Mouse (Mus musculus) stomach, postnatal 0 days (tissue): Measurements from ENCODE around the gene Morn1. TPM values are rescaled to one million over a fixed set of nuclear protein-coding genes. Genes with fewer than 3 reads are reported as not detected.

ENCODE experiments used
- ATAC-seq: fragments of 200-750 bp; cut with Nextera tagmentation; 2 replicates; pipeline ENCODE4 v1.8.0; 2017; ENCODE audit not compliant: low FRiP score, low TSS enrichment
- DNase-seq: peaks from one replicate; pipeline ENCODE4 v3.0.0-alpha.2; 2016; ENCODE audit warnings: low spot score
- H3K27ac ChIP-seq: fragments of 300-500 bp; sonication (generic); replicated peaks from 2 replicates; pipeline ENCODE4 v1.5.1; 2014; ENCODE audit warnings: mild to moderate bottlenecking, control low read depth
- H3K27me3 ChIP-seq: fragments of 300-500 bp; sonication (generic); 2 replicates; pipeline ENCODE4 v1.6.1; 2014; ENCODE audit warnings: low read length; ENCODE audit not compliant: control insufficient read depth, insufficient read depth
- H3K36me3 ChIP-seq: fragments of 300-500 bp; sonication (generic); 2 replicates; pipeline ENCODE4 v1.6.1; 2014; ENCODE audit warnings: low read length, mixed read lengths; ENCODE audit not compliant: control insufficient read depth, insufficient read depth
- H3K4me1 ChIP-seq: fragments of 300-500 bp; sonication (generic); replicated peaks from 2 replicates; pipeline ENCODE4 v1.6.1; 2014; ENCODE audit warnings: antibody characterized with exemption; ENCODE audit not compliant: control insufficient read depth, insufficient read depth
- H3K4me2 ChIP-seq: fragments of 300-500 bp; sonication (generic); replicated peaks from 2 replicates; pipeline ENCODE4 v1.6.1; 2014; ENCODE audit warnings: low read depth, mild to moderate bottlenecking, control low read depth, moderate library complexity
- H3K4me3 ChIP-seq: fragments of 300-500 bp; sonication (generic); 2 replicates; pipeline ENCODE4 v1.5.1; 2014; ENCODE audit warnings: low read depth, low read length, control low read depth
- H3K9ac ChIP-seq: fragments of 300-500 bp; sonication (generic); 2 replicates; pipeline ENCODE4 v1.6.1; 2014; ENCODE audit warnings: mild to moderate bottlenecking, low read length, control low read depth, mixed read lengths
- H3K9me3 ChIP-seq: fragments of 300-500 bp; sonication (generic); 2 replicates; pipeline ENCODE4 v1.6.1; 2016; ENCODE audit warnings: low read length; ENCODE audit not compliant: control insufficient read depth
- CTCF ChIP-seq: IDR thresholded peaks from 2 replicates; pipeline ENCODE4 v1.5.1; 2016; ENCODE audit warnings: antibody characterized with exemption, low read depth, mild to moderate bottlenecking, moderate library complexity
- EP300 ChIP-seq: optimal IDR thresholded peaks from 2 replicates; pipeline ENCODE3; 2016; ENCODE audit warnings: antibody characterized with exemption
- WGBS: fragments of 180-500 bp; shearing (Covaris S2); extraction: QIAGEN DNeasy Blood & Tissue Kit; methylation state at CpG from one replicate; pipeline ENCODE4 v1.1.7; 2014; 5-methylcytosine and 5-hydroxymethylcytosine counted together
- polyA plus RNA-seq: library from polyadenylated mRNA; unstranded; fragments of >200 nt; fragmentation: Nextera tagmentation; extraction: Ambion mirVana; gene quantifications from 2 replicates; pipeline ENCODE4 v1.2.1, GENCODE M21; 2015

The Morn1 gene
- polyA plus RNA-seq, 1 experiment from 2014 or later = 3.6 TPM

GRCm38 (mm10) chr4:155163685-155164084 lies 77.3 kb downstream of the Morn1 start:
- TF ChIP-seq EP300 = no peak
- no peak for TF ChIP-seq CTCF
- DNase-seq = no peak
- ATAC-seq = peak; percentile 9; the same call in 1 of the 2 replicates
- Histone ChIP-seq H3K9me3 (no peaks in the 10 kb centered on the region), H3K27me3 (no peaks in the 10 kb centered on the region), H3K4me2 (no peak overlapping the region), H3K36me3 (peaks cover 7% of the 10 kb centered on the region), H3K4me3 (no peak overlapping the region), H3K27ac (peak overlapping the region; percentile 76), H3K9ac (no peak overlapping the region), H3K4me1 (peaks cover 24% of the 10 kb centered on the region)
- 59% methylated on average over 8 of the region's 8 CpGs for WGBS

- no peak overlapping the region for H3K4me3 ChIP-seq
- peak overlapping the region; percentile 76 for H3K27ac ChIP-seq
- no peaks in the 10 kb centered on the region for H3K27me3 ChIP-seq
- peak; percentile 63 for ATAC-seq
- no peaks in the 10 kb centered on the region for H3K9me3 ChIP-seq
- no peak overlapping the region for H3K4me2 ChIP-seq
- no peak for TF ChIP-seq EP300
- TF ChIP-seq CTCF = no peak
- H3K4me1 ChIP-seq = peaks cover 24% of the 10 kb centered on the region
- H3K36me3 ChIP-seq = peaks cover under 1% of the 10 kb centered on the region; the same call in 1 of the 2 replicates
- no peak overlapping the region for H3K9ac ChIP-seq
- 40% methylated on average over 6 of the region's 6 CpGs for WGBS
- DNase-seq = peak; percentile 70
Observed at GRCm38 (mm10) chr4:155164550-155164949, 78.2 kb downstream of the Morn1 start.

GRCm38 (mm10) chr4:155165861-155166260 lies 79.5 kb downstream of the Morn1 start:
- Histone ChIP-seq H3K4me1 (peaks cover 24% of the 10 kb centered on the region), H3K36me3 (no peaks in the 10 kb centered on the region; the same call in 1 of the 2 replicates), H3K4me2 (no peak overlapping the region), H3K9me3 (no peaks in the 10 kb centered on the region), H3K27me3 (no peaks in the 10 kb centered on the region), H3K9ac (no peak overlapping the region), H3K4me3 (no peak overlapping the region), H3K27ac (no peak overlapping the region)
- DNase-seq (no peak), ATAC-seq (no peak)
- TF ChIP-seq CTCF = no peak
- no peak for TF ChIP-seq EP300

GRCm38 (mm10) chr4:155168835-155169252 lies 82.5 kb downstream of the Morn1 start:
- ATAC-seq (no peak), DNase-seq (no peak)
- no peaks in the 10 kb centered on the region; the same call in 1 of the 2 replicates for H3K36me3 ChIP-seq
- no peaks in the 10 kb centered on the region for H3K9me3 ChIP-seq
- H3K27me3 ChIP-seq = no peaks in the 10 kb centered on the region
- H3K9ac ChIP-seq = no peak overlapping the region
- peaks cover 29% of the 10 kb centered on the region for H3K4me1 ChIP-seq
- no peak overlapping the region for H3K27ac ChIP-seq
- 83% methylated on average over 8 of the region's 8 CpGs for WGBS
- no peak for TF ChIP-seq EP300
- TF ChIP-seq CTCF = no peak
- no peak overlapping the region for H3K4me2 ChIP-seq
- no peak overlapping the region for H3K4me3 ChIP-seq

- WGBS = 80% methylated on average over 8 of the region's 8 CpGs
- Histone ChIP-seq H3K9ac (no peak overlapping the region), H3K27ac (no peak overlapping the region), H3K36me3 (no peaks in the 10 kb centered on the region; the same call in 1 of the 2 replicates), H3K4me1 (peaks cover 34% of the 10 kb centered on the region), H3K27me3 (no peaks in the 10 kb centered on the region), H3K9me3 (no peaks in the 10 kb centered on the region), H3K4me2 (no peak overlapping the region), H3K4me3 (no peak overlapping the region)
- no peak for DNase-seq
- ATAC-seq = no peak
- no peak for TF ChIP-seq EP300
- no peak for TF ChIP-seq CTCF
Observed at GRCm38 (mm10) chr4:155170614-155171212, 84.3 kb downstream of the Morn1 start.

- DNase-seq (no peak), ATAC-seq (no peak)
- Histone ChIP-seq H3K9me3 (no peaks in the 10 kb centered on the region), H3K9ac (no peak overlapping the region), H3K27me3 (no peaks in the 10 kb centered on the region), H3K36me3 (no peaks in the 10 kb centered on the region), H3K4me3 (no peak overlapping the region), H3K4me2 (no peak overlapping the region), H3K4me1 (peaks cover 36% of the 10 kb centered on the region), H3K27ac (peak overlapping the region; percentile 97)
- TF ChIP-seq EP300 = no peak
- no peak for TF ChIP-seq CTCF
- WGBS = 64% methylated on average over 5 of the region's 5 CpGs
Observed at GRCm38 (mm10) chr4:155171961-155172533, 85.7 kb downstream of the Morn1 start.
